Mouse (Mus musculus): ENCODE data around the gene Fanca.
"Not testable (repeated sequence)": the region's sequence is repeated elsewhere in the genome, so short reads cannot be mapped to it uniquely, and the experiment has no call there.

Gene Fanca

DNA sequence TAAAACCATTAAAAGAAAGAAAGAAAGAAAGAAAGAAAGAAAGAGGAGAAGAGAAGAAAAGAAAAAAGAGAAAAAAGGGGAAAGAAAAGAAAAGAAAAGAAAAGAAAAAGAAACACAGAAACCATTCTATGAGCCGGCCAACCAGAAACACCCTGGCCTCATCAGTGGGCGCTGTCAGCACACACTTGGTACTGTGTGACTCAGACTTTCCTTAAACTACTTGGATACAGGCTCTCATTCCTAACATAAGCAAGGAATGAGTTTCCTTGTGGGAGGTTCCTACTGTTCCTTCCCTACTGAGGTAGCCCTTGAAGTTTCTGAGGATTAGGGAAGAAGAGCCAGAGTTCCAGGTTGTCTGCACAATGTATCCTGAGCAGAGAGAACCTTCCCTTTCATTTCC is 12.9 kb upstream of the Fanca start:
- DNase-seq (ENCODE audit: low read depth, low spot score), result no peak

DNA sequence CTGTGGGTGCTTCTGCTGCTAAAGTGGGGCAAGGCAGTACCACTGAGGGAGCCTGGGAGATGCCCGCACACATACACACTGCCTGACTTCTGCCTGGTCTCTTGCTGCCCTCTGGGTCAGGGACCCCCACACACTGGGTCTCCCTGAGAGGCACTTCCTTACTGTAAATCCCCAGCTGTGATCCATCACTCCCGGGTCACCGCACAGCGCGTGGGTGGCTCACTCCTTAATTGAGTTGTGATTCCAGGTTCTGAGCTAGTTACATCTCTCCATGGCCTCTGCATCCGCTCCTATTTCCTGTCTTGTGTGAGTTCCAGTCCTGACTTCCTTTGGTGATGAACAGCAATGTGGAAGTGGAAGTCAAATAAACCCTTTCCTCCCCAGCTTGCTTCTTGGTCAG is 12.3 kb upstream of the Fanca start:
- no peak for DNase-seq (ENCODE audit: low read depth, low spot score)

DNA sequence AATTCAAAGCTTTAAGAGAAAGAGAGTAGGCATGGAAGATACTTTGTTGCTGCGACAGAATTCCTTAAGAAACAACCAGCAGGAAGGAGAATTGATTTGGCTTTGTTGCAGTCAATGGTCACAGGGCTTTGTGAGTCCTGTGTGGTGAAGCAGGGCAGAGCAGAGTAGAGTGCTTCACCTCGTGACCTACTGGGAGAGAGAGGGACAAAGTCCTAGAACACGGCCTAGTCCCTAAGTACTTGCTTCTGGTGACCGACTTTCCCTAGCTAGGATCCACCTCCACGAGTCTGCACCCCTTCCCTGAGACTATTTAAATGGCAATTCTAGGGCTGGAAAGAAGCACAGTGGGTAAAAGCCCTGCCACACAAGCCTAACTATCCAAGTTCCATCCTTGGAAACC is 11.6 kb upstream of the Fanca start:
- no peak for DNase-seq (ENCODE audit: low read depth, low spot score)

DNA sequence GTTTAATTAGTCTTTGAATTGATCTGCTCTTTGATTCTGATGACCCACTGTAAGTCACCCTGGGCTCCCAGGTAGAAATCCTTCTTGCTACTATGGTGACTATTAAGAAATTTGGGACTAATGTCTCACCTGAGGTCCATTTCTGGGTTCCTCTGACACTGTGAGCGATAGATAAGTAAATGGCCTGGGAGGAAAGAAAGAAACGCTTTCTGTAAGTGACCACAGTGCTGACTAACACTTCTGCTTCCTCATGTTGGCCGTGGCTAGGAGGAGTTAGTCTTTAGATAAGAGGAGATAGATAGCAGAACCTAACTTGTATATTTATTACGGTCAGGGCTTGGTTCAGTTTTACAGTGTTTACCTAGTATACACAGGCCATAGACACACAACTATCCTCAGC is 11.0 kb upstream of the Fanca start:
- DNase-seq (ENCODE audit: low read depth, low spot score), result no peak

DNA sequence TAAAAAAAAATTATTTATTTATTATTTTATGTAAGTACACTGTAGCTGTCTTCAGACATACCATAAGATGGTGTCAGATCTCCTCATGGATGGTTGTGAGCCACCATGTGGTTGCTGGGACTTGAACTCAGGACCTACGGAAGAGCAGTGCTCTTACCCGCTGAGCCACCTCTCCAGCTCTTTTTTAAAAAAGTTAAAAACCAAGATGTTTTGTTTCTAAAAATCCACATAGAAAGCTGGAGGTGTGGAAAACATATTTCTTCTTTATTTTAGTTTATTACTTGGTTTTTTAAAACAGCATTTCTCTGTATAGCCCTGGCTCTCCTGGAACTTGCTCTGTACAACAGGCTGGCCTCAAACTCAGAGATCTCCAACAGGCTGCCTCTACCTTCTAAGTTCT is 10.2 kb upstream of the Fanca start:
- DNase-seq (ENCODE audit: low read depth, low spot score), result no peak

DNA sequence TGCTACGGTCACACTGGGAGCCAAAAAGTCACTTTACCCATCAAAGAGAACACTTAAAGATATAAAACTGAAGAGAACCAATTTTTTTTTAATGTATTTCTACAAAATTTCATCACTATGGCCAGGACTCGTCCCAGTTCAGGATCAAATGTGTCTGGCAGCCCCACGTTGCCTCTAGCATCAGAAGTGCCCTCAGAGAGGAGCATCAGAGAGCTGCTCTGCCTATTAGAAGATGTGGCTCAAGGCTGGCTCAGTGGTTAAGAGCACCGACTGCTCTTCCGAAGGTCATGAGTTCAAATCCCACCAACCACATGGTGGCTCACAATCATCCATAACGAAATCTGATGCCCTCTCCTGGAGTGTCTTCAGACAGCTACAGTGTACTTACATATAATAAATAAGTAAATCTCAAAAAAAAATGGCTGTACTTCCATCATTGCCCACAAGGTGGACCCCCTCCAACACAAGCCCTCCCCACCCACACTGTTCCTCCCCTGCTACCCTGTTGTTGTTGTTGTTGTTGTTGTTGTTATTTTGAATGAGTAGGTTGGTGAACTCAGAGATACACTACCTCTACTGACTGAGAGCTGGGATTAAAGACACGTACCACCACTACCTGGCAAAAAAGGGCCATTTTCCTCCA is 1.3 kb upstream of the Fanca start:
- DNase-seq (ENCODE audit: low read depth, low spot score), result no peak

DNA sequence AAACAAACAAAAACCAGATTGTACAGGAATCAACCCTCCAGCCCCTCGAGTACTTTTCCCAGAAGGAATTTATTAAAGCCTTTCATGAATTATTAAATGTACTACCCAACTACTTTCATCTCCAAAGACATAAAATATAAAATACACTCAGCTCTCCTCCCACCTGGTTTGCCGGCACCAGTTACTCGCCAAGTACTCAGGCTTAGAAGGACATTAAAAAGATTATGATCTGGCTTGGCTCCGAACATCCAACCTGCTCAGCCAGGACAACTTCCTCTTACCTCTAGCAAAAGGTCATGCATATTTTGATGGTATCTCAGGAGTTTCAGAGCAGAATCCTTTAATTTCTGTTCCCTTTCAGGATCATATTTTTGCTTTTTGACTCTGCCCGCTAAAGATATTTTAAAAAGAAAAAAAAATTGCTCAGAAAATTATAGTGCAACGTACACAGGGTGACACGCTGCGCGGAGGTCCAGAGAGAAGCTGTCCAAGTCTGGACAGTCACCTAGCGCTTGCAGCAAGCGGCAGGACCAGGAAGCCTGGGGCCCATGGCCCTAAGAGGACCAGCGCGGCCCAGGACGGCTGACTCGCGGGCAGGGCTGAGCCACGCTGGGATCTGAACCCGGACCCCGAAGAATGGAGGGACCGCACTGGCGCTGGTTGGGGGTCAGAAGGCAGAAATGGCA is 452 bp downstream of the Fanca start:
- DNase-seq (ENCODE audit: low read depth, low spot score), result no peak

DNA sequence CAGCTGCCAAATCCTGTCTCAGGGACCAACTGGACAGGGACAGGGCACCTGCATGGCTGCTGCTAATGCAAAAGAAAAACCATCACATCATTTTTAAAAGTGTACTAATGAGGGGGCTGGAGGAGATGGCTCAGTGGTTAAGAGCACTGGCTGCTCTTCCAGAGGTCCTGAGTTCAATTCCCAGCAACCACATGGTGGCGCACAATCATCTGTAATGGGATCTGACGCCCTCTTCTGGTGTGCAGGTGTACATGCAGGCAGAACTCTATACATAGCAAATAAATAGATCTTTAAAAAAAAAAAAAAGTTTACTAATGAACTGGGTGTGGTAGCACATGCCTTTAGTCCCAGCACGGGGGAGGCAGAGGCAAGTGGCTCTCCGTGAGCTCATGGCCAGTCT is 9.6 kb downstream of the Fanca start:
- DNase-seq (ENCODE audit: low read depth, low spot score), result no peak

DNA sequence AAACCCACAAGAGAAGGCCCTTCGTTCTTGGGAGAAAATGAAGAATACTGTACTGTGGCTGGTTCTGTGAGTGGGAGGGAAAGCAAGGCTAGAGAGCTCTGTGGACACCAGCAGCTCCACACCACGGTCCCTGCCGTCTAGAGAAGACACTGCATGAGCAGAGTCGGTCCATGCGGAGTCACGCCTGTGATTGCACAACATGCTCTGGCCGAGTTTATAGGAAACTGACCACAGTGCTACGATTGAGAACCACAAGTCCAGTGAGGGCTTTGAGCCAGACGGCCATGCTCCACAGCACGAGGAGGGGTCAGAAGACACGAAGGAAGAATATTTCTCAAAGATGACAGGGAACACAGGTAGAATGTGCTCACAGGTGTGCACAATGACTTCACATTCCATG is 20.1 kb downstream of the Fanca start:
- DNase-seq (ENCODE audit: low read depth, low spot score), result no peak

DNA sequence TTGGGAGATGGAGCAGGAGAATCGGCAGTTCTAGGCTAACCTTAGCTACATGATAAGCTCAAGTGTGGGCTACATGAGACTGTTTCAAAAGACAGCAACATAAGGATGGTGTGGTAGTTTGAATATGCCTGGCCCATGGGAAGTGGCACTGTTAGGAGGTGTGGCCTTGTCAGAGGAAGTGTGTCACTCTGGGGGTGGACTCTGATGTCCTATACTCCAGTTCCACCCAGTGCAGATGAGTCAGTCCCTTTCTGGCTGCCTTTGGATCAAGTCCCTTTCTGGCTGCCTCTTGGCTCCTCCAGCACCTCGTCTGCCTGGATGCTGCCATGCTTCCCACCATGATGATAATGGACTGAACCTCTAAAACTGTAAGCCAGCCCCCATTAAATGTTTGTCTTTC is 25.6 kb downstream of the Fanca start:
- no peak for DNase-seq (ENCODE audit: low read depth, low spot score)

DNA sequence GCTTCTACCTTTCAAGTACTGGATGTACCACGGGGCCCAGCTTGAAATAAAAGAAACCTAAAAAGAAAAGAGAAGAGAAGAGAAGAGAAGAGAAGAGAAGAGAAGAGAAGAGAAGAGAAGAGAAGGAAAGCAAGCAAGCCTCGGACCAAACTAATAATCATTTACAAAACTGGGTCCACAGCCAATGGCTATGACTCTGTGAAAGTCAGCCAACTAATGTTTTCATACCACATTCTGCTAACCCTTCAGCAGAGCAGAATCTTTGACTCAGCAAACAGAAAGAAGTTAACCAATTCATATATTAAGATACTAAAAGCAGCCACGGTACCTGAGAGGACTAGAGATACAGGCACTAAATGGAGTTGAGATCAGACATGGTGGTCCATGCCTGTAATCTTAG is 26.1 kb downstream of the Fanca start:
- DNase-seq (ENCODE audit: low read depth, low spot score), result no peak

DNA sequence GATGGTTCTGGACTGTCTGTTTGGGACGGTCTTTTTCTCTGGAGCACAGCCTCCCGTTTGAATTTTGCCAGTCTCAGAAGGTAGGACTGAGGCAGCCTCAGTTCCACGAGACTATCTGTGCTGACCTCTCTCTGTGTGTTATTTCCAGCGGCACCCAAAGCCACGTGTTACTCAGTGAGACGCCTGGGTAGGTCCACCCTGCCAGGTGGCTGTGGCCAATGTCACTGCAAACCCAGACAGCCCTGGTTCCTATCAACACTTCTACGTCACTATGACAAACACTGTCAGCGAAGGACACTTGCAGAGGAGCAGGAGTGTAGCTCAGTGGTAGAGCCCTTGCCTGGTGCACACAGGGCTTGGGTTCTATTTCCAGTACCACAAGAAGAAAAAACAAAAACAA is 26.7 kb downstream of the Fanca start:
- DNase-seq (ENCODE audit: low read depth, low spot score), result no peak

DNA sequence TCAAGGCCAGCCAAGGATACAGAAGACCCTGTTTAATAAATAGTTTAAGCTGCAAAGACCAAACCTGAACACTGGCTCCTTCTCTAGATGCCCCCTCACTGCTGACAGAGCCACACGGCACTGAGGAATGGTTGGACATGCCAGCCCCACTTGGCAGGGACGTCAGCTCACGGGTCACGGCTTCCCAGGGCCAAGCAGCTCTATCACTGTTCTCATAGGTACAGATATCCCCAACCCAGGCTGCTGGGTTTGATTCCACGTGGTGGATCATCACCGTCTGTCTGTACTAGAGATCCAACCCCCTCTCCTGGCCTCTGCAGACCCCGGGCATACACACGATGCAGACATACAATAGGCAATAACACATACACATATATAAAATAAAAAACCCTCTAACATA is 27.7 kb downstream of the Fanca start:
- no peak for DNase-seq (ENCODE audit: low read depth, low spot score)

DNA sequence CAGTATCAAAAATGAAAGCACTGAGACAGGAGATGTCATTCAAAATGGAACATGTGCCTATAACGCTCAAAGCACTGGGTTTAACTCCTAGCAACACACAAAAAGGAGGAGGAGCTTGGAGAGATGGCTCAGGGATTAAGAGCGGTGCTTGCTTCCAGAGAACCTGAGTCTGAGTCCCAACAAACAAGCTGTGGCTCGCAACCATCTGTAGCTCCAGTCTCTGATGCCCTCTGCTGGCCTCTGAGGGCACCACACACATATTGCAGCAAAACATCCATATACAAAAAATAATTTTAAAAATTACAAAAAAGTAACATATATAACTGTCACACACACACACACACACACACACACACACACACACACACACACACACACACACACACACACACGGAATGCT is 28.2 kb downstream of the Fanca start:
- DNase-seq (ENCODE audit: low read depth, low spot score), result no peak

DNA sequence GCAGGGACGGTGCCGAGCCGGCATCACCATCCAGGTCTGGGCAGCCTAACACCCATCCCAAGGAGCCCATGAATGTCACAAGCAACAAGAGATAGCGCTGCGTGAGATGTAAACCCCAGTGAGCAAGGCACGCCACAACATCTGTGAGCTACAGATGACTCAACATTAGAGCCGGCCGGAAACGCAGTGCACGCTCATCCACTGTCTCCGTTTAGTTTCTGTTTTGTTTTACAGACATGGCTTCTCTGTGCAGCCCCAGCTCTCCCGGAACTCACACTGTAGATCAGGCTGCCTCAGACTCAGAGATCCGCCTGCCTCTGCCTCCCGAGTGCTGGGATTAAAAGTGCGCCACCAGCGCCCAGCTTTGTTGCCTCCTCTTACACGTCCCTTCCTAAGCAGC is 31.0 kb downstream of the Fanca start:
- no peak for DNase-seq (ENCODE audit: low read depth, low spot score)

DNA sequence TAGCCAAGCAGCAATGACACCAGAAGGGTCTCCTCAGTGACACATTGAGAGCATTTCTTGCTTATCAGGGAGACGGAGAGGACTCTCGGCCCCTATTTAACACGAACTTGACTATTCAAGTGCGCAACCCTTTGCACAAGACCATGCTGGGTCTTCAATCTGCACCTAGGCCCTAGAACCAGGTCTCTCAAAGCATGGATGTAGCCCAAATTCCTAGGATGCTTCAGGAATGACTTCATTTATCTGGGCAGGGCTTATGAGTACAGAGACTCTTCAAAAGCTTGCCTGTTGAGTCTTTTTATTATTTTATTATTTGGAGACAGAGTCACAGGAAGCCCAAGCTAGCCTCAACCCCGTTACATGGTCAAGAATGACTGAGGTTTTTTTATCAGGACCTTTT is 33.9 kb downstream of the Fanca start:
- DNase-seq (ENCODE audit: low read depth, low spot score), result no peak

DNA sequence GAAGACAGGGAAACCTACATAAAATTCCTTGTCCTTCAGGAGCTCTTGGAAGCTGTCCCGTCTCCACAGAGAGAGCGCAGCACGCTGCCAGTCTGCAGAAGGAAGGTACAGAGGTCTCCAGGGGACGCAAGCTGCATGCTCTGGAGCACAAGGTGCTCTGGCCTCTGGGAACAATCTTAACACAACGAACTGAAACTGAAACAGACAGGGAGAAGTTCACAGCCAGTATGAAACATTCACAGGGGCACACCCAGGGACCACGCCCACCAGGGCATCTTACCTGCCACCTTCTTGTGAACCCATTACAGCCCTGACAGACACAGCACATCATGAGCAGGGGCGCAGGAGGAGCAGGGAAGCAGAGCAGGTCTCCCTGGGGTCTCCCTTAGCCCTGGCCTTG is 34.4 kb downstream of the Fanca start:
- no peak for DNase-seq (ENCODE audit: low read depth, low spot score)

DNA sequence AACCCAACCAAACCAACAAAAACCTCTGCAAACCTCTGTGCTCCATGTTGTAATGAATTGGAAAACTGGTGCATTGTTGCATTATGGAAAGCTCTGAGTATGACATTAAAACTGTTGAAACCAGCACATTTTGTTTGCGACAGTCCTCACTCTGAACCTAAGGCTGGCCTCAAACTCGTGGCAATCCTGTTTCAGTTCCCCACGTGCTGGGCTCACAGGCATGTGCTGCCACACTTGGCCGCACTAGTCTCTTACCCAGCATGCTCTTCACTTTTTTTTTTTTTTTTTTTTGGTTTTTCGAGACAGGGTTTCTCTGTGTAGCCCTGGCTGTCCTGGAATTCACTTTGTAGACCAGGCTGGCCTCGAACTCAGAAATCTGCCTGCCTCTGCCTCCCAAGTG is 35.4 kb downstream of the Fanca start:
- not testable (repeated sequence) for DNase-seq (ENCODE audit: low read depth, low spot score)

DNA sequence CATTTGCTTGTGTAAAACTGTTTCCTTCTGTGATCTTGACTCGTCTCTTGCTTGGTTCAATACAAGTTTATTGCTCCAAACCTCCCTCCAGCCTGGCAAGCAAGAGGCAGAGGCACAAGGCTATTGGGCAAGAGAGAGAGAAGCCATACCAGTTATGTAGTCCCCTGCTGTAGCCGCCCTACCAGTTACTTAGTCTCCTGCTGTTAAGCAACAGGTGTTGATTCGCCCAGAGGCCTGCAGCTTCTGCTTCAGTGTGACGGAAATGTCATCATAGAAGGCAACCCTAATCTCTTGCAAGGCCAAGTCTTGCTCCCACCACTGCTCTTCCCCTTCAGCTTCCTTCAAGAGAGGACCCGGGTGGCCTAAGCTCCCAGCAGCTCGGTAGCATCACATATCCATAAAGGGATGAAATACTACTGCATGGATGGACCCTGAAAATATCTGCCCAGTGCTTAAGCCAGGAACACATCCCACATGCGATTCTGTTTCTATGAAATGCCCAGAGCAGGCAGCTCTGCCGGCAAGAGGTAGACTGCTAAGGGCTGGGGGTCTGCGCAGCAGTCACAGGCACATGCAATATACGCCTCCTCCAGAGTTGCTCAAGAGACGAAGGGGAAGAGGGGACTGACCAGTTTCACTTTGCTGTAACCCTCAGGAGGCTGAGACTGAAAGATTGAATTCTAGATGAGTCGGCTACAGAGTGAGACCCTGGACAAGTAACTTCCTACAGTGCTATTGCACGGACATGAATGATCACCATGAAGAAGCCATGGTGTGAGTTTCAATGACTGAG is 37.9 kb downstream of the Fanca start:
- DNase-seq (ENCODE audit: low read depth, low spot score), result no peak

DNA sequence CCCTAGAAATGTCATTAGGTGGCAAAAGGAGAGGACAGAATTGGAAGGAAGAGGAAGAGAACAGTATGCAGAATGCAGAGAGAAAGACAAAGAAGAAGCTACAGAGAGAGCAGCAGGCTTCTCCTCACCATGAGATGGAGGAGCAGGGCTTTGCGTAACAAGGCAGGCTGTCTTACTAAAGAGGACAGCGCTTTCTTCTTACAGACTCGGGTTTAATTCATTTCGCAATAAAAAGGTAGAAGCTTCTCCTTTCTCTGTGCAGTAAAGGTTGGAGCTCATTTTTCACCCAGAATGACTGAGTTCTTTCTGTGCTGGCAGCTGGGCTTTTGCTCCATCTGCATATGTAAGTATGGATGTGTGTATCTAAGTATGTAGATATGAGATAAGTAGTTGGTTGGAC is 38.5 kb downstream of the Fanca start:
- no peak for DNase-seq (ENCODE audit: low read depth, low spot score)

DNA sequence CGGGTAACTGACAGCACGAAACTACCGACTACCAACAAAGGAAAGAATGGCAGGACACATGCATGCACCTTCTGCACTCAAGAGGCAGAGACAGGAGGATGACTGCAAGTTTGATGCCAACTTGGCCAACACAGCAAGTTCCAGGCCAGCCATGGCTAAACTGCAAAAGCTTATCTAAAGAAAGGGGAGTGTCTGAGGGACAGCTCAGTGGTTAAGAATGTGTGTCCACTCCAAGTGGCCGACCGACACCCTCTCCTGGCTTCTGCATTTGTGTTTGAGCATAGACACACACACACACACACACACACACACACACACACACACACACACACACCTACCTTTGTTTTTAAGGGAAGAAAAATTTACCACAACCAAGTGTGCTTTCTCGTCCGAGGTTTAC is 39.9 kb downstream of the Fanca start:
- no peak for DNase-seq (ENCODE audit: low read depth, low spot score)

DNA sequence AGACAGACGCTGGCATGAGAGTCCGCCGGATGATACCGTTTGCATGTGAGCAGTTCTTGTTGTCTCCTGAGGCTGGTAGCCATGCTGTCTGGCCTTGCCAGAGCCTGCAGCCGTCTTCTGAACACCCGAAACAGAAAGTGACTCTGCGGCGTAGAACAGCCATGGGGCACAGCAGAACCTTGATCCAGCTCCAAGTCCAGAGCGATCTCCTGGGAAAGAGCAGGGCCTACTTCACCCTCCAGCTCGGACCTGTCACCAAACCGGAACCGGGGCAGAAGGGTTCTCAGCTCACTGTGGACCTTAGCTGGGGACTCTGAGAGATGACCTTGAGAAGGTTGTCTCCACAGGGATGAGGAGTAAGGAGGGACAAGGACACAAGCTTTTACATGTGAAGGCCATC is 43.3 kb downstream of the Fanca start:
- DNase-seq (ENCODE audit: low read depth, low spot score), result no peak

DNA sequence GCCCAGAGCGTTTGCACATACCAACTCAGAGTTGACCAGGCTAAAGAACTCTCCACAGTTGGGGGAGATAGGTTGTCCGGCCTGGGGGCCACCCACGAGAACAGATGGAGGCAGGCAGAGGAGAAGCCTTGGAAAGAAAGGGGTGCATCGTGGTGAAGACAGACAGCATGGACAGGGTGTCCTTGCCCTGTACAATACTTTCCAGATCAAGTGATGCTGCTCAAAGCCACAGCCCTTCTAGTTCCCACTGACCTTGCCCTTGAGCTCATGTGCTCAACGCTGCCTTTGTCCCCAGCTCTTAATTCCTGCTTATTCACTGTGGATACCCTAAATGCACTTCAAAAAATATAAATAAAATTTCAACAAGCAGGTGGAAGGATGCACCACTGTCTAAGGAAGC is 43.9 kb downstream of the Fanca start:
- DNase-seq (ENCODE audit: low read depth, low spot score), result no peak
